Comparison of ENCODE assay signal across 3 mouse cellular contexts in genomic region chr4:108155141-108155540, GRCm38 (mm10). TPM values are rescaled to one million over a fixed set of nuclear protein-coding genes. Genes with fewer than 3 reads are reported as not detected.
"Had no signal": no experiment of that assay in that cellular context is flagged by ENCODE, and none has a peak within 500 bp of the region (broad histone marks: within the 10 kb centered on the region; RNA-seq: fewer than 3 reads in every experiment).

No protein-coding gene starts in this region.

RNA-seq across cellular contexts. Expression of gene Echdc2, which starts 10.1 kb away (rescaled TPM):
- total RNA-seq: monocyte, adult 5-6 weeks; neutrophil, adult 5-6 weeks had no signal
- polyA plus RNA-seq: macrophage had no signal

RNA-seq across cellular contexts. Expression of gene Podn, which starts 58.9 kb away (rescaled TPM):
- total RNA-seq: monocyte, adult 5-6 weeks had no signal
- polyA plus RNA-seq: macrophage had no signal
